Mouse (Mus musculus) lung, postnatal 25 days (tissue): ENCODE data around the gene Foxo4.

Experiments
- DNase-seq: peaks from one replicate; pipeline ENCODE4 v3.0.0; 2022; ENCODE audit warnings: low spot score

Foxo4 gene

DNA sequence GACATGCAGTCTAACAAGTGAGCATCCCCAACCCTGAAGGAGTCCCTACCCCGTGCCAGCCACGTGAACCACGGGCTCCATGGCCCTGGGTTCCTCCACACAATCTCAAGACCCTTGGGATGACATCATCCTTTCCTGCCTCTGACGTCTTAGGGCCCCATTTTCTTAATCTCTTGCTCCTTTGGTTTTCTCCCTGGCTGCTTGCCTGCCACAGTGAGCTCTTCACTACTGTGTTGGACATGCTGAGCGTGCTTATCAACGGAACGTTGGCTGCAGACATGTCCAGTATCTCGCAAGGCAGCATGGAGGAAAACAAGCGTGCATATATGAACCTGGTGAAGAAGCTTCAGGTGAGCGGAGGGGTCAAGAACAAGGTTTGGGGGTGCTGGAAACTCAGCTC lies 35.8 kb downstream of the Foxo4 start:
- DNase-seq: no peak

DNA sequence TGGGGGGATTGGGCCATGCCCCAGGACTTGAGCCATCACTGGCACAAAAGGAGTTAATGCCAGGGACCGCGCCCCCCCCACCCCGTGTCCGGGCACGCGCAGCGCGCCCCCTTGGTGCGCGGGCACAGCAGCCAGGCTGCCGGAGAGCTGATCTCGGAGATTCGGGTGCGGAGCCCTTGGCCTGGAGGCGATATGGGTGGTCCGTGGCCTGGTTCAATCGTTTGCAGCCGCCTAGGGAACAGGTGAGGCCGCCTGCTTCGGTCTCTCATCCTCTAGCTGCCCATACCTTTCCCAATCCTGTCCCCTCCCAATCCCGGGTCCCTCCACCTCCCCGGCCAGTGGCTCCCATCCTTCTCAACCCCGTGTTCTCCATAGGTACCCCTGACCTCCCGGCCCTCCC lies 44.7 kb downstream of the Foxo4 start, which contains the start of gene Nlgn3:
Nlgn3 (plus strand) TSS at position 114 of the 400 bp plus-strand sequence.
- no peak for DNase-seq

DNA sequence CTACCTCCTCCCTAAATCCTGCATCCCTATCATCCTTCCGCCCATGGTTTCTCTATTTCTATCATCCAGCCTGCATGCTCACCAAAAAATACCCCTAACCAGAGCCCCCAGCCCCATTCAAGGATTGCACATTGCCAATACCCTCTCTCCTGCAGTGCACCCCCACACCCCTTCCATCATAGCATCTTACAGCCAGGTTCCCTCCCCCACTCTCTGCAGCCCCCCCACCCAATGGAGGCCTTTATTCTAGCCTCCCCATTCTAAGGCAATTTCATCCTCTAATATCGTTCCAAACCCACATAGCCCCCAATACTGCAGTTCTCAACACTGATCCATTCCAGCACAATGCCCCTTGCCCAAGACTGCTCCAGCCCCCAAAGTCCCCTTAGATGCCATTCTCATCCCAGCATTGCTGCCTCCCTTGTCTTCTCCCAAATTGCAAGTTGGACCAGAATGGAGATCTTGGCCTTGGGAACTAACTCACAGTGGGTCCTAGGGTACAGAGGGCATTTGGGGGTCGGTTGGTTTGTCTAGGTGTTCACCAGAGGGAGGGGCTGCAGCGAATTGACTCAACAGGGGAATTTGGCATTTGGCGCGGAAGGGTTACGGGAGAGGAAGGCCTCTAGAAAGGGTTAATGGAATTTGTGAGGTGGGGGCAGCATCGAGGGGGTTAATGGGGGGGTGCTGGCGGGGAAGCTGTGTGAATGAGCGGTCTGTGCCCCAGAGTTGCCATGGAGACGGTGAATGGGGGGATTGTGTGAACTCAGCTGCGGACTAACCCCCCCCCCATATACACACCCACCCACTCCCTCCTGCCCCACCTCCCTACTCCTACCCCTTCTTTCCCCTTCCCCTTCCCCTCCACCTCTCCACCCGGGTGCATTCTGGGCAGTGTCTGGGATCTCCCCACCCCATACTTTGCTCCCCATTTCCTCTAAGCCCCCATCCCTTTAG lies 45.4 kb downstream of the Foxo4 start:
- no peak for DNase-seq

DNA sequence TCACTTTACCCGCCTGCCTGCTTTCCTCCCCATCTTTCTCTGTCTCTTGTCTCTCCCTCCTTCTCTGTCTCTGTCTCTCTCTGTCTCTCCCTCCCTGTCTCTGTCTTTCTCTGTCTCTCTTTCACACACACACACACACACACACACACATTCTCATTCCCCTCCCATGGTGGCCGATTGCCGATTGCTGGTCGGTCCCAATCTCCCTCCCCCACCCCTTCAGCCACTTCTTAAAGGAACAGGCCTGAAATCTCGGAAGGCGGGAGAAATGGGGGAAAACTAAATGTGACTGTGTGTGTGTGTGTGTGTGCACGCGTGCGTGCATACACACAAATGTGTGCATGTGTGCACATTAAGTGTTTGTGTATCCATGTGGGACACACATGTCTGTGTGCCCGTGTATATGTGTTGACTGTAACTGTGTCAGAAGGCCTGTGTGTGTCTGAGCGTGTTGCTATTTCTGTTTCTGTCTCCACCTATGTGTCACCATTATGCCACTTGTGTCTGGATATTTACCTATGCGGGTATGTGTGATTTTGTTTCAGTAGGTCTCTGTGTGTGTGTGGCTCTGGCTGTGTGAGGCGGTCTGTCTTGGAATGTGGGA lies 46.2 kb downstream of the Foxo4 start:
- no peak for DNase-seq

DNA sequence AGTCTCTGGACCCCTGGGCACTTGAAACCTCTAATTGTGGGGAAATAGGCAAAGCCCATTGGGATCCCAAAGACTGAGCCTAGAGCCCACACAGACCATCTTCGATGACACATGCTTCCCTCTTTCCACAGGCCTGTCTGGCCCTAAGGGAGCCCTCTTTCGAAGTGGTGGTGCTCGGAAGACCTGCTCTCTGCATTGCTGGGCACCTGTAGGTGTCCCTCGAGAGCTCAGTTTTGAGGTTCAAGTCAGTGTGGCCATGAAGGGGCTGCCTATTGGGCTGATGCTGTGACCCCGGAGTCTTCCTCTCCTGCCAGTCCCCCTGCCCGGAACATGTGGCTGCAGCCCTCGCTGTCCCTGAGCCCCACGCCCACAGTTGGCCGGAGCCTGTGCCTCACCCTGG lies 47.3 kb downstream of the Foxo4 start:
- DNase-seq: no peak

DNA sequence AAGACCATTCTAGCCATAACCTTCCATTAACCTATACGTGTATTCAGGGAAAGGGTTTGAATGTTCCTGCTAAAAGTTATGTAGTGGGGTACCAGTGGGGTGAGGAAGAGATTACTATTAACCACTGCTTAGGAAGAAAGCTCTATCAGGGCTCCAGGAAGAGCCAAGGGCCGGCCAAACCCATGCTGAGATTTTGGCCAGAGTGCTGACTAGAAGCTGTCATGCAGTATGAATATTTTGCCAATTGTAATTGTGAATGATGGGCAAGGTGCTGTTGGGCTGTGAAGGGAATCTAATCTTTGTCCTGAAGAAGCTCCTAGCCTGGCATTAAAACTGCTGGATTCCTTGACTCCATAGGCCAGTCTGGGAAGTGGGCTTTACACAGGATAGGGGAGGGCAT lies 50.3 kb downstream of the Foxo4 start:
- no peak for DNase-seq

DNA sequence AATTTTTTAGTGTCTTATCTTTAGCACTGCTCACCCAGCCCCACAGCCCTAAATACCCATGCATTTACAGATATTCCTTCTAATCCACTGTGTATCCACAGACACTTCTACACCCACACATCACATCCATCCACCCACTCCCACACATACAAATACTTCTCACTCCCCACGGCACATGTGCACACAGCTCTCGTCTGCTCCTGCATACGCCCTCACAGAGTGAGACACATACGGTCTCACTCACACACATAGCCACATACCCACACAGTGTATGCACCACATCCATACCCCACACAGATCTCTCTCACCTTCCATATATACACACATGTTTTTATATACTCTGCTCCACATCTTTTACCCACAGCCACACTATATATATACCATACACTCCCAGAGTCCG lies 55.0 kb downstream of the Foxo4 start:
- DNase-seq: no peak
